Mouse (Mus musculus) midbrain, postnatal 0 days (tissue): ENCODE data around the gene Sytl3. TPM values are rescaled to one million over a fixed set of nuclear protein-coding genes. Genes with fewer than 3 reads are reported as not detected.

Source experiments
- ATAC-seq: fragments of 200-750 bp; cut with Nextera tagmentation; 2 replicates; pipeline ENCODE4 v1.8.0; 2017; ENCODE audit warnings: moderate number of reproducible peaks, mild to moderate bottlenecking, moderate TSS enrichment, moderate library complexity; ENCODE audit not compliant: low FRiP score
- DNase-seq: peaks from one replicate; pipeline ENCODE4 v3.0.0-alpha.2; 2015; ENCODE audit warnings: low spot score
- H3K27ac ChIP-seq: fragments of 300-500 bp; sonication (generic); 2 replicates; pipeline ENCODE4 v1.5.1; 2014; ENCODE audit warnings: low read depth, mild to moderate bottlenecking, low read length, mixed read lengths
- H3K27me3 ChIP-seq: fragments of 300-500 bp; sonication (generic); 2 replicates; pipeline ENCODE4 v1.6.1; 2014; ENCODE audit warnings: low read length, control low read depth, mixed read lengths; ENCODE audit not compliant: insufficient read depth
- H3K36me3 ChIP-seq: fragments of 300-500 bp; sonication (generic); 2 replicates; pipeline ENCODE4 v1.6.1; 2014; ENCODE audit warnings: low read length, control low read depth, mixed read lengths; ENCODE audit not compliant: insufficient read depth
- H3K4me1 ChIP-seq: fragments of 300-500 bp; sonication (generic); 2 replicates; pipeline ENCODE4 v1.6.1; 2014; ENCODE audit warnings: mild to moderate bottlenecking, control low read depth, antibody characterized with exemption, low read length, mixed read lengths; ENCODE audit not compliant: insufficient read depth
- H3K4me2 ChIP-seq: fragments of 300-500 bp; sonication (generic); 2 replicates; pipeline ENCODE4 v1.6.1; 2014; ENCODE audit warnings: low read depth, mild to moderate bottlenecking, low read length, mixed read lengths; ENCODE audit not compliant: poor library complexity, severe bottlenecking
- H3K4me3 ChIP-seq: fragments of 300-500 bp; sonication (generic); 2 replicates; pipeline ENCODE4 v1.5.1; 2014; ENCODE audit warnings: low read depth, mild to moderate bottlenecking, low read length, moderate library complexity
- H3K9ac ChIP-seq: fragments of 300-500 bp; sonication (generic); replicated peaks from 2 replicates; pipeline ENCODE4 v1.6.1; 2014; ENCODE audit warnings: mild to moderate bottlenecking, low read length, moderate library complexity, mixed read lengths; ENCODE audit not compliant: poor library complexity, severe bottlenecking
- H3K9me3 ChIP-seq: fragments of 300-500 bp; sonication (generic); 2 replicates; pipeline ENCODE4 v1.6.1; 2016; ENCODE audit warnings: low read length, control low read depth
- CTCF ChIP-seq: IDR thresholded peaks from 2 replicates; pipeline ENCODE4 v1.5.1; 2016; ENCODE audit warnings: antibody characterized with exemption, mild to moderate bottlenecking
- WGBS: fragments of 180-500 bp; shearing (Covaris S2); extraction: QIAGEN DNeasy Blood & Tissue Kit; methylation state at CpG from one replicate; pipeline ENCODE4 v1.1.7; 2014; 5-methylcytosine and 5-hydroxymethylcytosine counted together
- polyA plus RNA-seq: library from polyadenylated mRNA; unstranded; fragments of >200 nt; fragmentation: Nextera tagmentation; extraction: Ambion mirVana; gene quantifications from 2 replicates; pipeline ENCODE4 v1.2.1, GENCODE M21; 2015
- total RNA-seq: library from RNA; depleted of rRNA; stranded (reverse); fragments of >200 nt; gene quantifications from 2 replicates; pipeline ENCODE4 v1.2.3, GENCODE M21; 2014

Gene Sytl3
- total and polyA plus RNA-seq, 2 experiments from 2014 or later = 0.65 TPM; not detected in 1

DNA sequence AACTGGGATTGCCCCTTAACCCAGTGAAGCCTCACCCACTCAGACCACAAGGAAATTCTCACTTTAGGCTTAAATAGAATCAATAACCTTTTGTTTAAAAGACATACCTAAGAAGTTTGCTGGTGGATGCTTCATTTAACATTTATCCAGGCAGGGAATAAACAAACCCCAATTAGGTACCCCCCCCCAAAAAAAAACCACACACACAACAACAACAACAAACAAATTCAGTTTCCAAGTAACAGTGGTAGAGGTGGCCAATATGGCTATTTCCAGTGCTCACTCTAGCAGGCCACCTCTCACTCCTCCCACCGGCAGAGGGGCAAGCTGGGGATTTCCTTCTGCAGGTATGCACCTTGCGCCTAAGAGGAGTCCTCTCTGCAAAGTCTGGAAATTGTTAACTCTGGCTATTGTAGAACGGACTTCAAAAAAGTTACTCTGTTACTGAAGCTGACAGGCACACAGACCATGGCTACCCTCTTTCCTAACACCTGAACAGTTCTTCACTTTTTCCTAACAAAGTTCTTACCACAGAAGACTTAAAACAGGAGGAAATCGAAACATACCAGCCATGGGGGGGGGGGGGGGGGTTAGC is 121.7 kb downstream of the Sytl3 start:
- ATAC-seq = no peak
- H3K36me3 ChIP-seq = no peaks in the 10 kb centered on the region
- peaks cover 6% of the 10 kb centered on the region; the same call in 1 of the 2 replicates for H3K4me1 ChIP-seq
- H3K27ac ChIP-seq = no peak overlapping the region
- peaks cover 9% of the 10 kb centered on the region; the same call in 1 of the 2 replicates for H3K27me3 ChIP-seq
- peak overlapping the region; percentile 32; the same call in 1 of the 2 replicates for H3K4me2 ChIP-seq
- TF ChIP-seq CTCF = no peak
- no peaks in the 10 kb centered on the region for H3K9me3 ChIP-seq
- no peak overlapping the region for H3K4me3 ChIP-seq
- 55% methylated on average over 4 of the region's 4 CpGs for WGBS
- no peak for DNase-seq
- no peak overlapping the region for H3K9ac ChIP-seq

DNA sequence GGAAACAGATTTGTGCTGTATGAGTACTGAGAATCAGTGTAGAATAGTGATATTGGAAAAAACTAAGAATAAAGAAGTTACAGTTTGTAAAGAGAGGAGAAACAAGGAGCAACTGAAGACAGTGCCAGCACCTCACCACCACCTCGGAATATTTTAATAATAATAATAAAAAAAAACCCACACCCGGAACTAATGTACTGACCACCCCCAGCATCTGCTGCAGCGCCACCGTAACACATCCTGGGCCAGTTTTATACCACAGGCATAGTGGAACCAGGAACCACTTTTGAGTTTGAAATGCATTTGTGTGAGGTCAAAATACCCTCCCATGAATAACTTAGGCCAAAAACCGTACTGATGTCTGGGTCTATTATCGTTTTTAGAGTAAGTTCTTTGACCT is 122.4 kb downstream of the Sytl3 start:
- peak overlapping the region; percentile 61; the same call in 1 of the 2 replicates for H3K4me3 ChIP-seq
- H3K27ac ChIP-seq = no peak overlapping the region
- no peak for TF ChIP-seq CTCF
- DNase-seq = no peak
- H3K9me3 ChIP-seq = no peaks in the 10 kb centered on the region
- H3K9ac ChIP-seq = no peak overlapping the region
- WGBS = 33% methylated on average over 6 of the region's 6 CpGs
- H3K4me2 ChIP-seq = peak overlapping the region; percentile 35; the same call in 1 of the 2 replicates
- no peak for ATAC-seq
- peaks cover 6% of the 10 kb centered on the region; the same call in 1 of the 2 replicates for H3K4me1 ChIP-seq
- peaks cover 9% of the 10 kb centered on the region; the same call in 1 of the 2 replicates for H3K27me3 ChIP-seq
- no peaks in the 10 kb centered on the region for H3K36me3 ChIP-seq

GRCm38 (mm10) chr17:6782033-6782526 is 123.2 kb downstream of the Sytl3 start:
- H3K9ac ChIP-seq = peak overlapping the region; percentile 42
- H3K27ac ChIP-seq = no peak overlapping the region
- TF ChIP-seq CTCF = no peak
- peak overlapping the region; percentile 97 for H3K4me2 ChIP-seq
- H3K36me3 ChIP-seq = no peaks in the 10 kb centered on the region
- H3K4me1 ChIP-seq = peaks cover 6% of the 10 kb centered on the region; the same call in 1 of the 2 replicates
- ATAC-seq (no peak), DNase-seq (no peak)
- peaks cover 9% of the 10 kb centered on the region; the same call in 1 of the 2 replicates for H3K27me3 ChIP-seq
- 1% methylated on average over 21 of the region's 21 CpGs for WGBS
- H3K9me3 ChIP-seq = no peaks in the 10 kb centered on the region
- peak overlapping the region; percentile 61 for H3K4me3 ChIP-seq

GRCm38 (mm10) chr17:6782611-6783005 is 123.7 kb downstream of the Sytl3 start, which contains the start of gene Ezr:
Gene Ezr, minus strand, starts transcription at chr17:6782784.
- Histone ChIP-seq H3K4me2 (peak within 1 kb of the TSS; percentile 97), H3K27me3 (peaks cover 9% of the 10 kb centered on the region; the same call in 1 of the 2 replicates), H3K9ac (peak within 1 kb of the TSS; percentile 42), H3K4me3 (peak within 1 kb of the TSS; percentile 61), H3K36me3 (no peaks in the 10 kb centered on the region), H3K27ac (no peak within 1 kb of the TSS), H3K4me1 (peaks cover 6% of the 10 kb centered on the region; the same call in 1 of the 2 replicates), H3K9me3 (no peaks in the 10 kb centered on the region)
- WGBS = under 1% methylated on average over 49 of the region's 52 CpGs
- peak; percentile 74 for ATAC-seq
- no peak for TF ChIP-seq CTCF
- peak; percentile 82 for DNase-seq

DNA sequence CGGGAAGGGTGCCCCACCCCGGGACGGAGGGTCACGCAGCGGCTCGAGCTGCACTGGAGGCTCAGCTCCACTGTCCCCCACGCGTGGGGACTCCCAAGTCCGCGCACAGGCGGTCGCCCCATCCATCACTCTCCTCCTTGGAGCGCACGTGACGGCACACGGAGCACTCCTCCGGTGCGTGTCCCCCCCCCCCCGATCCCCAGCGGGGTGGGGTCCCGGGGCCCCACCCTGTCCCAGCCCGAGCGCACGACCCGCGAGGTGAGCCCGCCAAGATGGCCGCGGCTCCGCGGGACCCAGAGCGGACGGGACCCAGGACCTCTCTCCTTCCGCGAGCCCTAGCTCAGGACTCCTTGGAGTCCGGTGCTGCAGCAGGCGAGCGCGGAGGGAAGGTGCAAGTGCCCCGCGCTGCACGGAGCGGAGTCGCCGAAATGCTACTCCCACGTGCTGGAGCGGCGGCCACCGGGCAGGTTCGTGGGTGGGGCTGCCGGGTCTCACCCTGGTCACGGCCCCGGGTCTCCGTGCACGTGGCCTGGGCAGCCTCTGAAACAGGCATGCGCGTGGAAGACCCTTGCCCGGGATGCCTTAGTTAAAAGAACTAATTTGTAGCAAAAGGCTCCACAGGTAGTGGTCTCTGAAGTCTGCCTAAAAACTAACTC is 124.2 kb downstream of the Sytl3 start:
- peak overlapping the region; percentile 42; the same call in 1 of the 2 replicates for H3K9ac ChIP-seq
- no peaks in the 10 kb centered on the region for H3K36me3 ChIP-seq
- no peaks in the 10 kb centered on the region for H3K9me3 ChIP-seq
- no peak overlapping the region for H3K27ac ChIP-seq
- WGBS = under 1% methylated on average over 46 of the region's 58 CpGs
- peaks cover 9% of the 10 kb centered on the region; the same call in 1 of the 2 replicates for H3K27me3 ChIP-seq
- peak overlapping the region; percentile 61 for H3K4me3 ChIP-seq
- DNase-seq = peak; percentile 39
- no peak for TF ChIP-seq CTCF
- peak; percentile 45 for ATAC-seq
- peak overlapping the region; percentile 97 for H3K4me2 ChIP-seq
- H3K4me1 ChIP-seq = peaks cover 6% of the 10 kb centered on the region; the same call in 1 of the 2 replicates
